Mouse (Mus musculus): ENCODE results near the gene Pikfyve.

Gene Pikfyve

DNA sequence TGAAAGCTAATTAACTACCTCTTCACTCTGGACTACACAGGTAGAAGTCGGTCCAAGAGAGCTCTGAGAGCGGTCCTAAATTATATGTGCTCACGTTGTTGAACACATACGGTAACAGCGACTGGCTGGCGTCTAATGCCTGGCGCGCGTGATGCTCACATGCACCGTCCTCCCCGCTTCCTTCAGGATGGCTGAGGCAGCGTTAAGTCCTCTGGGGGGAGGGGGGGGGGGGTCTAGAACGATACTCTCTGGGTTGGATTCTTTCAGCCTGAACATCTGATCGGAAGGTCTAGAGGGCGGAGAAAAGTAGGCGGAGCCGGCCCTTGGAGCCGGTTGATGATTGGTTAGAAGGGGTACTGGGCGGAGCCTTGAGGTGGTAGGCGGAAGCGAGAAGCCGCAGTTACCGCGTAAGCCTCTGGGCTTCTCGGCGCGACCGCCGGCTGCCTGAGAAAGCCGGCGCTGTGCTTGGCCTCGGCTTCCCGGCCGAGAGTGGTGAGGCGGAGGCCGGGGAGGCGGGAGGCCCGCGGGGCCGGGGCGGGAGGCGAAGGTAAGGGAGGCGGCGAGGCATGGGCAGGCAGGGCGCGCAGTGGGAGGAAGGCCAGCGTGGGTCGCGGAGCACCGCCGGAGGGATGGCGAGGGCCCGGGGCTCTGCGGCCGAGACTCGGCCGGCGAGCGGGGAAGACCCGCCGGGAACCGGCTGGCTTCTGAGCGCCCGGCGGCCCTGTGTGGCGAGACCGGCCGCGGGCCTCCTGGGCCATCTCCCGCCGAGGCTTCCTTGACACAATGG lies at the start of gene Pikfyve, which contains the start of gene Idh1:
Pikfyve (plus strand) TSS at position 397 of the 787 bp plus-strand sequence.
Idh1 (minus strand) TSS at position 214 of the 787 bp plus-strand sequence.
- peak; percentile 98 for DNase-seq

DNA sequence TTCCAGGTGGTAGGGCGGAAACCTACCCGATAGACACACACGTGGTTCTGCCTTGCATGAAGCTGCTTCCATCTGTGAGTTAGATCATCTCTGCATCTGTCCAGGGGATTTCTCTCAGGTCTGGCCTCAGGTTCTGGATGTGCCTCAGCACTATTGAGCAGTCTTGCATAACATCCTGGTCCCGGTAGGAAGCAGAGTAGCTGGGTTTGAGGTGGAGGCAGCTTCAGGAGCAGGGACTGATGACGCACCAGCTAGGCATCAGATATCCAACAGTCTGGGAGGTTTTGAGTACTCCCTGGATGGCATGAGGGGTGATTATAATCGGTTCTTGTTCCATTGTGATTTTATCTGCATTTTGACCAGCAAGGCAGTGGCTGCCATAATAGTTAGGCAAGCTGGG lies 48.9 kb upstream of the Pikfyve start:
- DNase-seq = no peak

DNA sequence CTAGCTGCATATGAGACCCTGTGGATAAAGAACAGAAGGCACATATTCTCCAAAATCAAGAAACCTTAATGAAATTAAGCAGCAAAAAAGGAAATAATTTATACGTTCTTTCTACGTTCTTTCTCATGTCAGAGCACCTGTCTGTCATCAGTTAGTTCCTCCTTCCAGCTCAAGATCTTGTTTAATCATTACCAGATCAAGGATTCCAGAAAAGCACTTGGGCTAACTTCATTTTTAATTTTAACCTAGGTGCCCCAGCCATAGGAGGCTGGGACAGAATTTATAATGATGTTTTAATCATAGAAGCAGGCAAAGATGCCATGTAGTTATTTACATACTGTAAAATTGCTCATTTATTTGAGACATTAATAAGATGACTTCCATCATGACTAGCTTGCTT lies 41.7 kb upstream of the Pikfyve start:
- no peak for DNase-seq

DNA sequence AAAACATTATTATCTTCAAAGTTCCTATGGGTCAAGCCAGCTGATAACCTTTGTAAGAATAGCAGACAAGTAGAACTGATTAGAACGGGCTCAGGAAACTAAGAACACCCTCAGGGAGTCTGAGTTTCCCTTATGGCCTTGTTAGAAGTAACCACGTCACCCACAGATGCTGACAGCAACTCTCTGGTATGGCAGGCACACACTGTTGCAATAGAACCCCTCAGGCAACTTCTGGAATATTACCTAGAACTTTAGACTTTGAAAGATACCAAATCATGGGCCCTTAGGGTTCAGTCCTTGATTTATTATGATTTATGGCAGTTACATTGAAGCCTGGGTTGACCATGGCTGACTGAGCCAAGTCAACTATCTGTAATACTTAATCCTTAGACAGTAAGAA lies 39.9 kb upstream of the Pikfyve start:
- DNase-seq = no peak

- DNase-seq = no peak
These were observed 39.2 kb upstream of the Pikfyve start for GRCm38 (mm10) chr1:65147326-65147725.

- DNase-seq = no peak
These were observed 38.5 kb upstream of the Pikfyve start for GRCm38 (mm10) chr1:65147971-65148370.

DNA sequence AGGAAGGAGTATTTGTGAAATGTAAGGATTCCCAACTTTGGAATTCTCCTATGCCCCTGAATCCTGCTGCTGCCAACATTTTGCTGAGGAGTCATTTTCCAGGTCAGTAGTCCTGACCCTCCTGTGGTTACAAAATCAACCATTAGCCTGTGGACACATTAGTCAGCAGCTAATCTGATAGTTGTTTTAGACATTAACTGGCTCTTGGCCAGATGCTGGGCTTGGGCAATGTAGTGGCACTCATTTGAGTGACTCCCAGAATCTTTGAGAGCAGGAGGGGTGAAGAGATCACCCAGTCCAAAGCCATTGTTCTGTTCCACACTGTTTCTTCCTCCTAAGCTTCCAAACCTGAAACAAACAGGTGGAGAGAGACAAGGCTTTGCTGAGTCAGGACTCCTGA lies 31.7 kb upstream of the Pikfyve start:
- peak; percentile 87 for DNase-seq

- no peak for DNase-seq
These were observed 30.4 kb upstream of the Pikfyve start for GRCm38 (mm10) chr1:65156111-65156510.

DNA sequence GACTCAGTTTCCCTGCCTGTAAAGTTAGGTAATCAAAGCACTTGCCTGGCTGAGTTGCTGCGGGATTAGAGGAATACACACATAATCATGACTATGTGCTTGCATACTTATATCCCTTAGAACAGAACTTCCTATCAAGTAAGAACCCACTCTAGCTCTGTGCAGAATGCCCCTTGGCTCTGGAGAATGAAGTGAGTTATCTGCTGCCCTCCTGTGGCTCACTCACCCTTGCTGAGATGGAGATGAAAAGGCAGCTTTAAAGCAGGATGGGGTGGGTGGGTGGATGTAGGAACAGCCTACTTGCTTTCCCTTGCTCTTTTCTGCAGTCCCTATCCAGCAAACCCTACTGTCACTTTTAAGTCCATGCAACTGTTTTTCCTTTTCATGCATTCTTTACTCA lies 24.3 kb upstream of the Pikfyve start:
- DNase-seq = no peak

- peak; percentile 37 for DNase-seq
These were observed 19.0 kb upstream of the Pikfyve start for GRCm38 (mm10) chr1:65167496-65167895.

DNA sequence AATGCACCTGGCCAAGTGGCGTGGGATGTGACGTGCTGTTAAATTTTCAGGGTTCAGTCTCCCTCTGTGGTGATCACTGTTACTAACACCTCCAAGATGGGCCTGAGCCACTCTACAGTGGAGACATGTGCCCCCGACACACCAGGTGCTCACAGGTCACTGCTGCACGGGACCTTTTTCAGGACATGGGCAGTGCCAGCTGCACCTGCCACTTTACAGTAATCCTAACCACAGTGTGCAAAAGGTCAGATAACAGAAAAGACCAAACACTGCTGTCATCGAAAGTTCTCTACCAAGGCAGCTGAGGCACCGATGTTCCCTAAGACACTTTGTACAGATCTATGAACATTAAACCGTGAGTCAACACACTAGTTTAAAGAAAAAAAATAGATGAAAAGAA lies 16.9 kb upstream of the Pikfyve start:
- DNase-seq = no peak

DNA sequence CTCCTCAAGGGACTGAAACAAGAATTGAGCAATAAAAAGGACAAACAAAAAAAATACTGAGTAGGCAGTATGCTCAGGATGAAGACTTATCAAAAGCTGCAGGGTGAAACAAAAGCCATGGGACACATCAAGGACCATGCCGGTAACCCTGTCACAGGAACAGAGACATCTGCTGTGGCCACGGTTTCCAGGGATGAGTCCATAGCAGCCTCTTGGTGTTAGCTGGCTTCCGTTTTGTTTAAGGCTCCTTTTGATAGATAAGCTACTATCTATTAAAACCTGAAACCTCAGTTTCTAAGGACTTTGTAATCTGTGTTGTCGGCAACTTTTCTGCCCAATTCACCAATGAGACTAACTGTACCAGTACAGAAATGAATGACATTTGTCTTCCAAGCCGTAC lies 16.5 kb upstream of the Pikfyve start:
- DNase-seq = no peak

GRCm38 (mm10) chr1:65171579-65171978 lies 14.9 kb upstream of the Pikfyve start:
- no peak for DNase-seq

DNA sequence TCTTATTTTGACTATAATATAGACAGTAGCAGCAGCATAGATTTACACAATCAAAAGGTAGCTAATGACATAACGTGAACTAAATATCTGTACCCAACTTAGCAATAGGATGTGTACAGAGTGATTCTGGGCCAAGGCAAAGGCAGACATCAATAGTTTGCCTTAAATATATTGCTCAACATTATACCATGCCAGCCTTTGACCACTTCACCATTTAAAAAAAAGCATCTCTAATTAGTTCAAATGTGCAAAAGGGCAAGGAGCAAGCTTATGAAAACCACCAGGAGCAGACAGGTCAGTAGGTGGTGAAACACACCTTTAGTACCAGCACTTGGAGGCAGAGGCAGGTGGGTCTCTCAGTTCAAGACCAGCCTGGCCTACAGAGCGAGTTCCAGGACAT lies 12.8 kb upstream of the Pikfyve start:
- DNase-seq = no peak

- DNase-seq = no peak
These were observed 10.3 kb upstream of the Pikfyve start for GRCm38 (mm10) chr1:65176171-65176570.

DNA sequence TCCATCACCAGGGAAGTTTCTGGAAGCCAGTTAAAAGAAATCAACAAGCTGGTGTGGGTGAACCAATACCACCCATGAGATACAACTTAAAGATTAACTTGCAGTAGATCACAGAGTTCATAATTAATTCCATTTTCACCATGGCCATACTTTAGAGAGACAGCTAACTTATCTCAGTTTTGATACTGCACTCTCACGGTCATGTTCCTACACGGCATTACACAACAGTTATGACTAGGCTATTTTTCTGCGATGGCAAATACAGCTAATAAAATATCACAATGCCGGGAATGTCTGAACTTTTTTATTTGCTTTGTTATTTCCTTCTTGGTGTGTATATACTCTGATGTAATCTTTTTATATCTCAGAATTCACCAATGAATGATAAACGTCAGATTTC lies 9.6 kb upstream of the Pikfyve start:
- no peak for DNase-seq

GRCm38 (mm10) chr1:65177452-65177851 lies 9.0 kb upstream of the Pikfyve start:
- no peak for DNase-seq

DNA sequence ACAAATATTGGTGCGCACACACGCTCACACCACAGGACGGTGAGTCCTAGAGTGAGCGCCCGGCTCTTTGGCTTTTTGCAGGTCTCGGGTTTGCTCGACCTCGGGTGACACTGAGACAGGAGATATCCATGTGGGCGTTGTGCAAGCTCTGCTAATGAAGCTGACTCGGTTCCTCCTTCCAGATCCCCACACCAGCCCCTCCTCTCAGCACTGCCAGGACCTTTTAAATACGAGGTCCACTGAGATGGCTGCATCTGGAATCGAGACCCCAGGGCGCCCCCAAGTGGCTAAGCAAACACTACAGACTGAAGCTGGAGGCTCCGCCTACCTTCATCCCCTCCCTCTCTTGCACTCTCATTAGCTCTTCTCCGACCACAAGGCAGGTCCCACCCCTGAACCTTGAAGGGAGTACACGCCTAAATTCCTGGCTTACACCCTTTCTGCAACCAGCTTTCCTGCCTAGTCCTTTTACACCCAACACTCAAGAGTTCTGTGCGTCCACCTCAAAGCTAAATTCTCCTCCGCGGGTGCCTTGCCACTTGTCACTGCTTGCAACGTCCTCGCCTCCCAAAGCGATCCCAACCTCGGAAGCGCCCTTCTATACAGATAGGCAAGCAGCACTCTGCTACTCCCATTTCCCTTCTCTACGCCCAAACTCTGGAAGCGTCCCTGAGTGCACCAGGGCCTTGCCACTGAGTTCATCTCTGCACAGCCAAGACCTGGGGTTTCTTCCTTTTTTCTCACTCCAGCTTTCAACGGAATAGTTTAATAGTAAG lies 8.2 kb upstream of the Pikfyve start:
- peak; percentile 96 for DNase-seq

GRCm38 (mm10) chr1:65178902-65179432 lies 7.5 kb upstream of the Pikfyve start:
- DNase-seq = peak; percentile 99

GRCm38 (mm10) chr1:65179634-65180249 lies 6.7 kb upstream of the Pikfyve start:
- peak; percentile 80 for DNase-seq

DNA sequence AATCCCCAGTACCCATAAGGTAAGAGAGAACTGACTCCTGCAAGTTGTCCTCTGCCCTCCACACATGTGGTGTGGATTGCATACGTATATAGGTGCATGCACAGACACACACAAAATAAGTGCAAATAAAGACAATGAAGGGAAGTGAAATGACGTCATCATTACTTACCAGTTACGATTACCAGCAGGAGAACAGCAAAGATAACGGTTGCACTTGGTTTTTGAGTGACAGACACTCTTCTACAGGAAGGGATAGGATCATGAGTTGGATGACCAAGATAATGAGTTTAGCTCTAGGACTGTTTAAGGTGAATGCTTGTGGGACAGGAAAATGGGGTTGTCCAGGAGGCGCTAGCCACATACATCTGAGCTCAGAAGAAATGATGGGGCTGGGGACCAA lies 5.0 kb upstream of the Pikfyve start:
- no peak for DNase-seq

- no peak for DNase-seq
These were observed 2.5 kb upstream of the Pikfyve start for GRCm38 (mm10) chr1:65183994-65184393.

DNA sequence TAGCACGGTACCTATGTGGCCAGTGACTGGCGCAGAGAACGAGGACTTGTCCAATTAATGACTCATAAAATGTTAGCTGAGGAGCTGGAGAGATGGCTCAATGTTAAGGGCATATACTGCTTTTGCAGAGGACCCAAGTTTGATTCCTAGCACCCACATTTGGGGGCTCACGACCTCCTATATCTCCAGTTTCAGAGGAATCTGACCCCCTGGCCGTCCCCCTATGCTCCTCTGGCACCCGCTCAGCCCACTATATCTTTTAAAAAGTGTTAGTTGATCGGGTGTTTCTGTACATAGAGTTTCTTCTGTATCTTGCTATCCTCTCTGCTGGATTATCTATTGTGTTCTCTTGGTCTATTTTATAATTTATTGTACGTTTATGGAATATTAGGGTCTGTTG lies 1.5 kb upstream of the Pikfyve start:
- no peak for DNase-seq
